Mouse (Mus musculus) G1E (cell line): ENCODE results near the gene Cers2. TPM values are rescaled to one million over a fixed set of nuclear protein-coding genes. Genes with fewer than 3 reads are reported as not detected.
A peak's percentile ranks its signal among the peaks of the same experiment; 100 is the strongest.

Experiments
- ATAC-seq: 2 replicates; pipeline ENCODE4 v1.8.0; 2016; ENCODE audit warnings: mild to moderate bottlenecking; ENCODE audit not compliant: insufficient number of reproducible peaks, poor library complexity, low FRiP score, severe bottlenecking; ENCODE audit errors: extremely low read depth
- DNase-seq: peaks from one replicate; pipeline ENCODE4 v3.0.0; 2012; ENCODE audit warnings: low spot score
- H3K27me3 ChIP-seq: 2 replicates; pipeline ENCODE4 v1.6.1; 2012; ENCODE audit warnings: mild to moderate bottlenecking, low read length, inconsistent platforms; ENCODE audit not compliant: insufficient read depth
- H3K36me3 ChIP-seq: replicated peaks from 2 replicates; pipeline ENCODE3; 2012; ENCODE audit warnings: mild to moderate bottlenecking, inconsistent platforms
- H3K4me1 ChIP-seq: 2 replicates; pipeline ENCODE4 v1.6.1; 2012; ENCODE audit warnings: low read depth, low read length, inconsistent platforms, mixed read lengths; ENCODE audit not compliant: insufficient read depth
- H3K4me3 ChIP-seq: 2 replicates; pipeline ENCODE4 v1.5.1; 2012; ENCODE audit warnings: low read depth, mild to moderate bottlenecking, inconsistent platforms, low read length, moderate library complexity, mixed read lengths
- H3K9me3 ChIP-seq: replicated peaks from 2 replicates; pipeline ENCODE4 v1.6.1; 2012; ENCODE audit warnings: inconsistent platforms
- CTCF ChIP-seq: IDR thresholded peaks from 2 replicates; pipeline ENCODE4 v1.5.1; 2012; ENCODE audit warnings: low read depth, low read length, inconsistent platforms, mixed read lengths
- GATA1 ChIP-seq: IDR thresholded peaks from 2 replicates; pipeline ENCODE4 v1.6.1; 2012; ENCODE audit warnings: borderline replicate concordance, low read length, inconsistent platforms, mixed read lengths
- GATA2 ChIP-seq: IDR thresholded peaks from 2 replicates; pipeline ENCODE4 v1.6.1; 2012; ENCODE audit warnings: low read depth, low read length, inconsistent platforms, borderline replicate concordance
- POLR2AphosphoS5 ChIP-seq: IDR thresholded peaks from 2 replicates; pipeline ENCODE4 v1.6.1; 2012; ENCODE audit warnings: low read depth, low read length, inconsistent platforms; ENCODE audit not compliant: insufficient replicate concordance
- TAL1 ChIP-seq: conservative IDR thresholded peaks from 2 replicates; pipeline ENCODE4 v1.6.1; 2012; ENCODE audit warnings: low read depth, low read length, inconsistent platforms, mixed read lengths
- polyA plus RNA-seq: library from polyadenylated mRNA; stranded (reverse); fragments of >175 nt; gene quantifications from 2 replicates; pipeline ENCODE4 v1.2.3, GENCODE M21; 2012
- total RNA-seq, 2 experiments: library from RNA; stranded (forward) in 1 of 2; stranded (reverse) in 1 of 2; fragments of 200-1000 nt in 1 of 2; fragments of >200 nt in 1 of 2; fragmentation: Nextera tagmentation in 1 of 2; gene quantifications; 2 replicates each; pipeline ENCODE4 v1.2.3; 2014 to 2017

Cers2 gene
- total and polyA plus RNA-seq, 3 experiments: 197 to 654 (median 285) TPM

DNA sequence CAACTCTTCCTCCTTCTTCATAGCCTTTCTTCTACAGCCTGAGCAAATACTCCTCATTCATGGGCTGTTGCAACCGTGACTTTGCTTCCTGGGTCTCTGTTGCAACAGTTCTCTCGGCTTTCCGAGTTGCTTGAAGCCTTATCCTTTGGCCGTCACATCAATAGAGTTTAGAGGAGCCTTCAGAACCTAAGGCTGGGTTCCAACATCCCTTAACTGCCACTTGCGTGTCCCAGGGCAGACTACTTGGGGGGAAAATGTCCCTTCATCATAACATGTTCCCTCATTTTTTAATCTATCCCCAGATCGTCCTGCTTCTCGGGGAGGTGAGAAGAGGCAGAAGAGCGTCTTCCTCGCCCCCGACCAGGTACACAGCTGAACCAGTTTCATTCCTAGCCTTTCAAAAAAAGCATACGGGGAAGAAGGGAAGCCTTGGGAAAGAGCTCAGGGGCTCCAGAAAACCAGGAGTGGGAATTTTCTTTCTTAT, 32.2 kb upstream of the Cers2 start:
- Histone ChIP-seq H3K27me3 (no peaks in the 10 kb centered on the region), H3K36me3 (peaks cover 33% of the 10 kb centered on the region), H3K4me3 (peak overlapping the region; percentile 78), H3K9me3 (no peaks in the 10 kb centered on the region), H3K4me1 (peaks cover 70% of the 10 kb centered on the region)
- TF ChIP-seq CTCF (no peak), POLR2AphosphoS5 (no peak), GATA1 (no peak), TAL1 (no peak), GATA2 (no peak)
- no peak for ATAC-seq
- peak; percentile 54 for DNase-seq

DNA sequence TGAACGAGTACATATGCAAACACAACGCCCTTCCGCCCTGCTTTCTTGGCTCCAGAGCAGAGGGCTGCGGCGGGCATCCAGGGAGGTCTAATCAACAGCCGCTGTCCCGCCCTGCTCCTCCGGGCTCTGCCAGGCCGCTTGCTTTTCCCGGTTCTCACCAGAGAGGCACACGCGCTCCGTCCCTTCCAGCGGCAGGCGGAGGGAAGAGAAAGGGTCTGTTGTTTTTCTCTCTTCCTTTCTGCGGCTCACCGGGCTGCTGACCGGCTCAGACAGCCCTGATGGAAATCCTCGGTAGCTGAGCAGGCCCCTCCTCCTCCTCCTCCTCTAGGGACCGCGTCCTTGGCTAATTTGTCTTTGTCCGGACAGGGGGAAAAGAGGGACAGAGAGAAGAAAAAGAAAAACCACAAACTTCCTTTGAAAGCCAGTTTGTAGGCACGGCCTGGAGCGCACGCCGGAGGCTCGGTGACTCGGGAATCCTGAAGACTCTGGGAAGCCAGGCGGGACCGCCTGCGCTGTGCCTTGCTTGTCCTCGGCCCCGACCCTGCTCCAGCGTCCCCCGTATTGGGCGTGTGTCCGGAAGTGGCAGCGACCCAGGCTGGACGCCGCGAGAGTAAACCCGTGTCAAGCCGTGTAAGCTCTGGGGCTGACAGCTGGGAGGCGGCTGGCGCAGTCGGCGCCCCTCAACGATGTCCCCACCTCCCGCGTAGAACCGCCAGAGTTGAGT, 31.6 kb upstream of the Cers2 start:
- TF ChIP-seq GATA1: no peak
- TF ChIP-seq TAL1: no peak
- no peak for TF ChIP-seq CTCF
- TF ChIP-seq POLR2AphosphoS5: no peak
- no peak for TF ChIP-seq GATA2
- peaks cover 68% of the 10 kb centered on the region for H3K4me1 ChIP-seq
- ATAC-seq: peak; percentile 32
- H3K36me3 ChIP-seq: peaks cover 39% of the 10 kb centered on the region
- no peaks in the 10 kb centered on the region for H3K27me3 ChIP-seq
- no peaks in the 10 kb centered on the region for H3K9me3 ChIP-seq
- DNase-seq: peak; percentile 83
- H3K4me3 ChIP-seq: peak overlapping the region; percentile 78

DNA sequence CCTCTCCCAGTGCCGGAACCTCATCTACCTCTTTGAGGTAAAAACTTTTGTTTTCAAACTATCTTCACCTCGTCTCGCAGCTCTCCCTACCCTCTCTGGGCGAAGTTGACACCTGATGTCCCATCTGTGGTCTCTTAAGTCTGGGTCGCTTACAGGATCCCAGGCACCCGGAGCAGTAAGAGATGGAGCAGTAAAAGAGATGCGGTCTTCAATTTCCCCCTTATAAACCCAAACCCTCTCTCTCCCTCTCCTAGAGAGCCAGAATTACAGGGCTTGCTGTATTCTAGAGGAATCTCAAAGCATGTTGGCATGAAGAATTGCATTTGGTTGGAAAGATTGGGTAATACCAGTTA, 31.0 kb upstream of the Cers2 start:
- H3K4me1 ChIP-seq: peaks cover 63% of the 10 kb centered on the region
- ATAC-seq (no peak), DNase-seq (no peak)
- no peak for TF ChIP-seq GATA1
- TF ChIP-seq GATA2: no peak
- no peak for TF ChIP-seq TAL1
- no peak for TF ChIP-seq POLR2AphosphoS5
- no peak for TF ChIP-seq CTCF
- H3K27me3 ChIP-seq: no peaks in the 10 kb centered on the region
- H3K36me3 ChIP-seq: peaks cover 40% of the 10 kb centered on the region
- peak overlapping the region; percentile 78 for H3K4me3 ChIP-seq
- no peaks in the 10 kb centered on the region for H3K9me3 ChIP-seq

DNA sequence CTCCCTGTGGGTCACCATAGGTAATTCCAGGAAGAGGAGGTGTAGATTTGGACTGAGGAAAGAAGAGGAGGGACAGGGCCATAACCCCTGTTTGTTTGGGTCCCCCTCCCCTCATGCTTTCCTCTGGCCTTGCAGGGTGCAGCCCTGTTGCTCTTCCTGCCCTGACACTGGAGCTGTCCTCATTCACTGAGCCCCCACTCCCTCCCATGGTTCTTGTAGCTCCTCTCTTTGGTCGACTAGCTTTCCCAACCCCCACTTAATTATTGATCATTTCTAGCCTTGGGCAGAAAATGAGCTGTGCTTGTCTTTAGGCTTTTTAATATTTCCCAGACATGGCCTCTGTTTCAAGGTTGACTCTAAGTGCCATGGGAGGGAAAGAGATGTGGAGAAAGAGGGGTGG, 30.5 kb upstream of the Cers2 start:
- Histone ChIP-seq H3K36me3 (peaks cover 43% of the 10 kb centered on the region), H3K9me3 (no peaks in the 10 kb centered on the region), H3K27me3 (no peaks in the 10 kb centered on the region), H3K4me3 (peak overlapping the region; percentile 78), H3K4me1 (peaks cover 59% of the 10 kb centered on the region)
- no peak for ATAC-seq
- TF ChIP-seq GATA2 (no peak), POLR2AphosphoS5 (no peak), TAL1 (no peak), CTCF (no peak), GATA1 (no peak)
- DNase-seq: no peak

DNA sequence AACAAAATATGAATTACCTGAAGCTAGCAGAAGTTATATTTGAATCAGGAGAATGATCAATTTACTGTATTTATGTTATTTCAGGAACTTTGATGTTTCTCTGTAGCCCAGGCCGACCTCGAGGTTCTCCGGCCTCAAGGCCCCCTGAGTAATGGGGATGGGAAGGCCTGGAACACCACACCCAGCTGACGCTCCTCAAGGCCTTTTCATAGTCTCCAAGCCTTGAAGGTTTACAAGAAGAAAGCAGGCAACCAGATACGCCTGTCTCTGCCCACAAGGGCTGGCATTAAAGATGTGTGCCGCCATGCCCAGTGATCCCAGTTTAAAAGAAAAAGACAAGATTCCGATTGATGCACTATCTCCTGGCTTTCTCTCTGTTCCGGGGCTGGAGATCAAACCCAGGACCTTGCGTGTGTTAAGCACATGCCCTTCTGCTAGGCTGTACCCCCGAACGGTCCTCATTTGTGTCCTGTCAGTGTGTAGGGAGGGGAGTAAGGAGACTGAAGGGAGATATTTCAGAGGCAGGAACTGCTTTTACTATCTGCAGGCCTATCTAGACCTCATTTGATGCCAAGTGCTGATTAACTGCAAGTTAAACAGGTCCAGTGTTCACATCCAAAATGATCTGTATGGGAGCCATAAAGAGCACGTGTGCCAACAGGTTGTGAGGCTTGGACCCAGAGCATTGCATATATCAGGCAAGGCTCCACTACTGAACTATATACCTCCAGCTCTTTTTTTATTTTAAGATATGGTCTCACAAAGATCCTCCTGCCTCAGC, 29.9 kb upstream of the Cers2 start:
- no peak for TF ChIP-seq GATA2
- no peak for TF ChIP-seq CTCF
- TF ChIP-seq GATA1: no peak
- no peak for TF ChIP-seq TAL1
- H3K4me1 ChIP-seq: peaks cover 52% of the 10 kb centered on the region
- no peaks in the 10 kb centered on the region for H3K27me3 ChIP-seq
- DNase-seq (no peak), ATAC-seq (no peak)
- no peaks in the 10 kb centered on the region for H3K9me3 ChIP-seq
- no peak overlapping the region; the same call in 1 of the 2 replicates for H3K4me3 ChIP-seq
- H3K36me3 ChIP-seq: peaks cover 46% of the 10 kb centered on the region

DNA sequence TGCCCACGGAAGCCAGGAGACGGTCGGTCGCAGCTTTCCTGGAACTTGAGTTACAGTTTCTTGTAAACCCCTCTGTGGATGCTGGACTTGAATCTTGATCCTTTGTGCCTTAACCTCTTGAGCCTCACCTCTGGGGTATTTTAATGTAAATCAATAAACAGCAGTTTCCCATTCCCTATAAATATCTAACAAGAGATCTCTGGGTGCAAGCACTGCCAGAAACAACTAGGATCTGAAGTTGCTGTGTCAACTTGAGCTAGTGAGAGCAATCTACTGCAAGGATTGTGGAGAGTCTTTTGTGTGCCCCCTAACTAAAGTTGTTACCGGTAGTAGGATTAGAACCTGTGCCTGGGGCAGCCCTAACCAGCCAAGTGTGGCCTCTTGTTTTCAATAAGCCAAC, 29.2 kb upstream of the Cers2 start:
- Histone ChIP-seq H3K27me3 (no peaks in the 10 kb centered on the region), H3K4me3 (no peak overlapping the region), H3K9me3 (no peaks in the 10 kb centered on the region), H3K36me3 (peaks cover 53% of the 10 kb centered on the region), H3K4me1 (peaks cover 49% of the 10 kb centered on the region)
- DNase-seq (no peak), ATAC-seq (no peak)
- no peak for TF ChIP-seq POLR2AphosphoS5
- TF ChIP-seq CTCF: no peak
